Mouse (Mus musculus) heart, postnatal 0 days (tissue): ENCODE measurements at regions not wholly inside any gene's neighbourhood (a gene's known extent, or its start where the extent isn't known, plus 50 kb on each side); places are given as distances from the start of the nearest gene placed in this dataset.

Source experiments
- ATAC-seq: fragments of 200-750 bp; cut with Nextera tagmentation; 2 replicates; pipeline ENCODE4 v1.8.0; 2017; ENCODE audit warnings: low read depth, moderate number of reproducible peaks, moderate library complexity; ENCODE audit not compliant: insufficient read depth
- DNase-seq: peaks from one replicate; pipeline ENCODE4 v3.0.0-alpha.2; 2016; ENCODE audit warnings: low spot score
- H3K27ac ChIP-seq: fragments of 300-500 bp; sonication (generic); 2 replicates; pipeline ENCODE4 v1.5.1; 2014; ENCODE audit warnings: low read depth, mild to moderate bottlenecking
- H3K27me3 ChIP-seq: fragments of 300-500 bp; sonication (generic); 2 replicates; pipeline ENCODE4 v1.6.1; 2014; ENCODE audit warnings: low read length, mixed read lengths; ENCODE audit not compliant: control insufficient read depth, insufficient read depth
- H3K36me3 ChIP-seq: fragments of 300-500 bp; sonication (generic); replicated peaks from 2 replicates; pipeline ENCODE4 v1.6.1; 2014; ENCODE audit warnings: low read length, mixed read lengths; ENCODE audit not compliant: control insufficient read depth, insufficient read depth
- H3K4me1 ChIP-seq: fragments of 300-500 bp; sonication (generic); 2 replicates; pipeline ENCODE4 v1.6.1; 2014; ENCODE audit warnings: antibody characterized with exemption; ENCODE audit not compliant: control insufficient read depth, insufficient read depth
- H3K4me2 ChIP-seq: fragments of 300-500 bp; sonication (generic); 2 replicates; pipeline ENCODE4 v1.6.1; 2014; ENCODE audit warnings: low read depth, mild to moderate bottlenecking, low read length, moderate library complexity
- H3K4me3 ChIP-seq: fragments of 300-500 bp; sonication (generic); 2 replicates; pipeline ENCODE4 v1.5.1; 2014; ENCODE audit warnings: low read depth, low read length
- H3K9ac ChIP-seq: fragments of 300-500 bp; sonication (generic); replicated peaks from 2 replicates; pipeline ENCODE4 v1.6.1; 2014; ENCODE audit warnings: low read depth, low read length, mixed read lengths
- H3K9me3 ChIP-seq: fragments of 300-500 bp; sonication (generic); replicated peaks from 2 replicates; pipeline ENCODE4 v1.6.1; 2016; ENCODE audit warnings: low read length; ENCODE audit not compliant: control insufficient read depth
- CTCF ChIP-seq: IDR thresholded peaks from 2 replicates; pipeline ENCODE4 v1.5.1; 2016; ENCODE audit warnings: antibody characterized with exemption, control low read depth, low read depth
- EP300 ChIP-seq: IDR thresholded peaks from 2 replicates; pipeline ENCODE4 v1.6.1; 2016; ENCODE audit warnings: antibody characterized with exemption, low read depth
- WGBS: fragments of 180-500 bp; shearing (Covaris S2); extraction: QIAGEN DNeasy Blood & Tissue Kit; methylation state at CpG from one replicate; pipeline ENCODE4 v1.1.7; 2014; 5-methylcytosine and 5-hydroxymethylcytosine counted together

DNA sequence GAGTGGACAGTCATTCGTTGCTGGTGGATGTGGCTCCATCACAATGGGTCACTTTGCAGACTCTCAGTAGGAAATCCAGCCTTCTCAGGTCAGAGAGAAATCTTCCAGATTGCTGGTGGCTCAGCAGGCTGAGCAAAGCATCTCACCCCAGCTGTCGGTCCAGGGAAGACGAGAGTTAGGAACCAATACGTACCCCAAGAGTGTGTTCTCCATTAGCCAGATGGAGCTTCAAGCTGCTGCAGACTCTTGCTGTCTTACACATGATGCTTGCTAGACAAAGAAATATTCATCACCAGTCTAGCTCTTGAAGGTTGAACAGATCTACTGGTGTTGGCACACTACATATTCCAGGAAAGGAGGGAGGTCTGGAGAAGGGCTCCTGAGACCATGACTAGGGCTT is 288.0 kb downstream of the Sox11 start:
- no peaks in the 10 kb centered on the region for H3K4me1 ChIP-seq
- no peak overlapping the region for H3K27ac ChIP-seq
- WGBS, result 89% methylated on average over 4 of the region's 4 CpGs
- no peaks in the 10 kb centered on the region for H3K9me3 ChIP-seq
- H3K4me2 ChIP-seq, result no peak overlapping the region
- no peak overlapping the region for H3K4me3 ChIP-seq
- ATAC-seq (no peak), DNase-seq (no peak)
- TF ChIP-seq EP300, result no peak
- no peak for TF ChIP-seq CTCF
- no peaks in the 10 kb centered on the region for H3K36me3 ChIP-seq
- H3K27me3 ChIP-seq, result no peaks in the 10 kb centered on the region
- H3K9ac ChIP-seq, result no peak overlapping the region

DNA sequence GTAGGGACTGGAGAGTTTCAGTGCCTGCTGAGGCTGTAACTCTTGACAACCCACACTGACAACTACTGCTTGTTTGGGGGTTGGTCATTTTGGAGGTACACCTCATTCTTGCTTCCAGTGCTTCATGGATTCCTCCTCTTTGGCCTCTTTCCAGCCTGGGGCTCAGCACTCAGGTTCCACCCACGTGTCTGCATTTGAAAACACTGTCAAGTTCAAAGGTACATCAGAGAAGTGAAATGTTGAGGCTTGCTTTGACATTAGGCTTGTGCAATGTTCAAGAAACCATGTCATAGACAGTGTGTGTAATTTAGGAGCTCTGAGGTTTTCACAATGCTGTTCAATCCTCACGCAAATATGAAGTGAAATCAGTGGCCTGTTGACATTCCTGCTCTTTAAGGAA is 304.5 kb downstream of the Sox11 start:
- ATAC-seq, result no peak
- H3K9ac ChIP-seq, result no peak overlapping the region
- TF ChIP-seq EP300, result no peak
- no peak for TF ChIP-seq CTCF

DNA sequence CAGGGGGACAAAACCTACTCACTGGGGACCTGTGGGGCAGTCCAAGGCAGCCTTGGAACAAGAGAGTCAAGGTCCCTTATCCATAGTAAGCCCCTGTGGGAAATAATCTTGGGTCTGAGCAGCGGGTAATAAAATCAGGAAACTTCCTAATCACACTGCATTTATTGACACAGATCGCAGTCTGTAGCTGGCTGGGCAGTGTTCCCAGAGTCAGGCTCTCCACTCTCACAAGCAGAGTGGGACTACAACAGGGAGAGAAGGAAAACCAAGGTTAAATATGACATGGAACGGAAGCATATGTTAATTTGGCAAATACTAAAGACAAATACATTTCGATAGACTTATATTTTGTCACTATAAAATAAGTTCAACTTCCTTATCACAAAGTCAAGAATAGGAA is 322.6 kb downstream of the Sox11 start:
- H3K27me3 ChIP-seq, result no peaks in the 10 kb centered on the region
- H3K9me3 ChIP-seq, result no peaks in the 10 kb centered on the region
- no peak overlapping the region for H3K9ac ChIP-seq
- WGBS, result 50% methylated on average over 4 of the region's 4 CpGs
- ATAC-seq, result no peak
- no peaks in the 10 kb centered on the region for H3K4me1 ChIP-seq
- TF ChIP-seq CTCF, result no peak
- no peak for DNase-seq
- H3K27ac ChIP-seq, result no peak overlapping the region
- H3K4me2 ChIP-seq, result no peak overlapping the region
- H3K4me3 ChIP-seq, result no peak overlapping the region
- no peaks in the 10 kb centered on the region for H3K36me3 ChIP-seq

More for the DNA sequence above, 304.5 kb downstream of the Sox11 start:
- no peak for DNase-seq
- no peaks in the 10 kb centered on the region for H3K4me1 ChIP-seq
- no peak overlapping the region for H3K4me3 ChIP-seq
- H3K9me3 ChIP-seq, result no peaks in the 10 kb centered on the region
- no peak overlapping the region for H3K4me2 ChIP-seq
- no peaks in the 10 kb centered on the region for H3K27me3 ChIP-seq
- 45% methylated on average over 2 of the region's 2 CpGs for WGBS
- no peaks in the 10 kb centered on the region for H3K36me3 ChIP-seq
- no peak overlapping the region for H3K27ac ChIP-seq

DNA sequence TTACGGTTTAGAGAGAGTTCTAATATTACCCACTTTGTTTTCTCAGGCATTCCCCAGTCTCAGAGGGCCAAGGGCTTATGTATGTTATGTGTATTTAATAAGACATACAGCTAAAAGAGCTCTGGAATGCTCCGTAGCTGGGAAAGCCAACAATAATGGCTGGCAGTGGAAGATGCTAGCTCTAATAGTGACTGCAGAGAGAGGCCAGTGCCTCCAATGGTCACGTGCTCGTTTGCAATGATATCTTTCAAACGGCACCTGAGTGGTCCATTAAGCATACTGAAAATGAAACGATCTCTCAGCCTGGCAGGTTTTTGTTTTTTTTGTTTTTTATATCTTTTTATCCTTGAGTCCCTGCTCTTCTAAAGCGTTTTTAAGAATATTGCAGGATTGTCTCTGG is 324.0 kb downstream of the Sox11 start:
- no peak for ATAC-seq
- H3K9ac ChIP-seq, result no peak overlapping the region
- H3K9me3 ChIP-seq, result no peaks in the 10 kb centered on the region
- H3K27ac ChIP-seq, result no peak overlapping the region
- no peak overlapping the region for H3K4me2 ChIP-seq
- TF ChIP-seq EP300, result no peak
- TF ChIP-seq CTCF, result no peak
- H3K4me3 ChIP-seq, result no peak overlapping the region
- DNase-seq, result no peak
- H3K27me3 ChIP-seq, result no peaks in the 10 kb centered on the region
- H3K36me3 ChIP-seq, result no peaks in the 10 kb centered on the region
- WGBS, result 65% methylated on average over 7 of the region's 7 CpGs
- no peaks in the 10 kb centered on the region for H3K4me1 ChIP-seq

DNA sequence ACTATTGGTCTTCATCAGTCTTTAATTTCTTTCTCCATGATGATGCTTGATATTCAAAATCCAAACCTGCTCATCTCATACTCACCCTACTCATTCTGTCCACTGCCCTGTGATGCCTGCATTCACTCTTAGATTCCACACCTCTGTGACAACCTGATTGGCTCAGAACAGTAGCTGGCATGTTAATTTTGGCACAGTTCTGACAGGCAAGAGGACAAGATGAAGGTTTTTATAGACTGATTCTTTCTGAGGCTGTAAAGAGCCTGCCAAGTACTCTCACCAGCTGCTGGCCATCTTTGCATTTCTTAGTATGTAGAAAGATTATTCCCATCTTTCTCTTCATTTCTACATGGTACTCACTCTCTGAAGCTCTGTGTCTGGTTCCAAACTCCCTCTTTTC is 343.1 kb downstream of the Sox11 start:
- no peaks in the 10 kb centered on the region for H3K9me3 ChIP-seq
- H3K36me3 ChIP-seq, result no peaks in the 10 kb centered on the region
- DNase-seq (no peak), ATAC-seq (no peak)
- H3K27ac ChIP-seq, result no peak overlapping the region
- no peak for TF ChIP-seq CTCF
- no peak for TF ChIP-seq EP300
- H3K27me3 ChIP-seq, result no peaks in the 10 kb centered on the region
- no peak overlapping the region for H3K4me3 ChIP-seq
- H3K4me2 ChIP-seq, result no peak overlapping the region
- H3K4me1 ChIP-seq, result no peaks in the 10 kb centered on the region
- no peak overlapping the region for H3K9ac ChIP-seq

DNA sequence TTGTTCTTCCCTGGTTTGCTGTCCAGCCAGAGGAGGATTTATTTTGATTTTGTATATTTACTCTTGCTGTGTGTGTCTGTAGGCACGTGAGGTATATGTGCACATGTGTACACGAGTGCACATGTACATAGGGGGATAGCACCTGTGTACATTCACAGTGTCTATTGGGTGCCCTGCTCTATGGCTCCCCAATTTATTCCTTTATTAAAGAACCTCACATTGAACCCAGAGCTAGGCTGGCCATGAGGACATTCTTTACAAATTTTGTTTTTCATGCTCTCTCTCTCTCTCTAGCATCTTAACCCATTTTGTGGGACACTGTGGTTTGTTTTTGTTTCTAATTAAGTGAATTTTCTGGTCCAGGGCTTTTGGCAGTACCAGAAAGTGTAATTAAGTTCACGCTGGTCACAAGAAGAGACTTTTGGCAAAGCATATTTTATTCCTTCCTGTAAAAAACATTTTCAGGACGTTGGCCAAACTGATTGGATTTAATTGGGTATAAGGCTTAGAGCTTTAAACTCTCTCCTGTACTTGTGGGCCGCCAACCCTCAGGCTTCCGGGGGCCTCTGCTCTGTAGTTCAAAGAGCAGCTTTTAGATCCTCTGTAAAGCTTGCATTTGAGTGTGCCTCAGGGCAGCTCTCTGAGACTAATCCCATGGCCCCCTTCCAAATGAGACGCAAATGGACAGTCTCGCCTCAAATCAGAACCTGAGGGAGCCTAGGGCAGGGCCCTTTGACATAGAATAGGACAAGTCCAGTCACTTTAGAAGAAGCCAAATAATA is 365.9 kb downstream of the Sox11 start:
- Histone ChIP-seq H3K9ac (no peak overlapping the region), H3K4me3 (no peak overlapping the region), H3K27ac (no peak overlapping the region), H3K4me1 (no peaks in the 10 kb centered on the region), H3K4me2 (no peak overlapping the region), H3K27me3 (no peaks in the 10 kb centered on the region), H3K36me3 (no peaks in the 10 kb centered on the region), H3K9me3 (no peaks in the 10 kb centered on the region)
- ATAC-seq (no peak), DNase-seq (no peak)
- no peak for TF ChIP-seq EP300
- no peak for TF ChIP-seq CTCF
- WGBS, result 65% methylated on average over 8 of the region's 8 CpGs
